Mouse (Mus musculus) heart, postnatal 0 days (tissue): ENCODE measurements at regions not wholly inside any gene's neighbourhood (a gene's known extent, or its start where the extent isn't known, plus 50 kb on each side); places are given as distances from the start of the nearest gene placed in this dataset.

ENCODE experiments used
- CTCF ChIP-seq: IDR thresholded peaks from 2 replicates; pipeline ENCODE4 v1.5.1; 2016; ENCODE audit warnings: antibody characterized with exemption, control low read depth, low read depth
- EP300 ChIP-seq: IDR thresholded peaks from 2 replicates; pipeline ENCODE4 v1.6.1; 2016; ENCODE audit warnings: antibody characterized with exemption, low read depth

DNA sequence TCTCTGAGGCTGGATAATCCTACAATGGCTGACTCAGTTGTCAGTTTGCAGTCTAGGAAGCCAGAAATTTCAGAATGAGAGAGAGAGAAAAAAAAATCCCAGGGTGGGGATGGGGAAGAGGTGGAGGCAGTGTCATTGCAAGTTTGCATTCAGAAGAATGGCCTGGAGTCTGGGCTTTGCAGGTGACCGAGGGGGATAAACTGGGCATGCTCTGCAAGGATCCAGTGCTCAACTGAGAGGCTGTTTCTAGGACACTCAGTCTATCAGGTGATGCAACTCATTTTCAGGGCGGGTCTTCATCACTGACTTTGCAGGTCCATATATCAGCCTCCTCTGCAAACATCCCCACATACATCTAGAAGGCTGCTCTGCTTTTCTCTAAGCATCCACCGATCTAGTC, 256.7 kb downstream of the Dact1 start:
- TF ChIP-seq CTCF: no peak
- TF ChIP-seq EP300: no peak
